Mouse (Mus musculus) lung, embryonic 14.5 days (tissue): ENCODE measurements around the gene Sc5d. TPM values are rescaled to one million over a fixed set of nuclear protein-coding genes. Genes with fewer than 3 reads are reported as not detected.

ENCODE experiments used
- ATAC-seq: fragments of 200-750 bp; cut with Nextera tagmentation; 2 replicates; pipeline ENCODE4 v1.8.0; 2017; ENCODE audit warnings: mild to moderate bottlenecking, moderate TSS enrichment, moderate library complexity; ENCODE audit not compliant: insufficient read depth
- DNase-seq: peaks from one replicate; pipeline ENCODE4 v3.0.0-alpha.2; 2015
- H3K27ac ChIP-seq: fragments of 300-500 bp; sonication (generic); 2 replicates; pipeline ENCODE4 v1.5.1; 2014; ENCODE audit warnings: low read depth, mild to moderate bottlenecking, moderate library complexity
- H3K27me3 ChIP-seq: fragments of 300-500 bp; sonication (generic); 2 replicates; pipeline ENCODE4 v1.6.1; 2014; ENCODE audit warnings: low read length, control low read depth; ENCODE audit not compliant: insufficient read depth
- H3K36me3 ChIP-seq: fragments of 300-500 bp; sonication (generic); 2 replicates; pipeline ENCODE4 v1.6.1; 2014; ENCODE audit warnings: control low read depth; ENCODE audit not compliant: insufficient read depth
- H3K4me1 ChIP-seq: fragments of 300-500 bp; sonication (generic); 2 replicates; pipeline ENCODE4 v1.6.1; 2014; ENCODE audit warnings: antibody characterized with exemption, control low read depth; ENCODE audit not compliant: insufficient read depth
- H3K4me2 ChIP-seq: fragments of 300-500 bp; sonication (generic); 2 replicates; pipeline ENCODE4 v1.6.1; 2014; ENCODE audit warnings: mild to moderate bottlenecking
- H3K4me3 ChIP-seq: fragments of 300-500 bp; sonication (generic); 2 replicates; pipeline ENCODE4 v1.5.1; 2014; ENCODE audit warnings: low read depth, low read length
- H3K9ac ChIP-seq: fragments of 300-500 bp; sonication (generic); 2 replicates; pipeline ENCODE4 v1.6.1; 2014
- H3K9me3 ChIP-seq: fragments of 300-500 bp; sonication (generic); 2 replicates; pipeline ENCODE4 v1.6.1; 2016; ENCODE audit warnings: low read depth, low read length, control low read depth
- CTCF ChIP-seq: IDR thresholded peaks from 2 replicates; pipeline ENCODE4 v1.5.1; 2016; ENCODE audit warnings: antibody characterized with exemption, low read depth
- WGBS: fragments of 180-500 bp; shearing (Covaris S2); extraction: QIAGEN DNeasy Blood & Tissue Kit; methylation state at CpG from one replicate; pipeline ENCODE4 v1.1.7; 2014; 5-methylcytosine and 5-hydroxymethylcytosine counted together
- polyA plus RNA-seq: library from polyadenylated mRNA; unstranded; fragments of >200 nt; fragmentation: Nextera tagmentation; extraction: Ambion mirVana; gene quantifications from 2 replicates; pipeline ENCODE4 v1.2.1, GENCODE M21; 2014

Gene Sc5d
- polyA plus RNA-seq, 1 experiment from 2014 or later, result 40.0 TPM

GRCm38 (mm10) chr9:42263709-42264111 is 346 bp downstream of the Sc5d start:
- DNase-seq (peak; percentile 34), ATAC-seq (peak; percentile 53)
- Histone ChIP-seq H3K4me2 (peak overlapping the region; percentile 87), H3K4me3 (peak overlapping the region; percentile 74), H3K27ac (0 out of 2 replicates have a peak overlapping the region, but pooled peaks have one; percentile 60), H3K27me3 (no peaks in the 10 kb centered on the region), H3K36me3 (peaks cover 12% of the 10 kb centered on the region; the same call in 1 of the 2 replicates), H3K9ac (peak overlapping the region; percentile 80), H3K4me1 (no peaks in the 10 kb centered on the region), H3K9me3 (no peaks in the 10 kb centered on the region)
- TF ChIP-seq CTCF, result no peak
- 0% methylated on average over 18 of the region's 18 CpGs for WGBS

DNA sequence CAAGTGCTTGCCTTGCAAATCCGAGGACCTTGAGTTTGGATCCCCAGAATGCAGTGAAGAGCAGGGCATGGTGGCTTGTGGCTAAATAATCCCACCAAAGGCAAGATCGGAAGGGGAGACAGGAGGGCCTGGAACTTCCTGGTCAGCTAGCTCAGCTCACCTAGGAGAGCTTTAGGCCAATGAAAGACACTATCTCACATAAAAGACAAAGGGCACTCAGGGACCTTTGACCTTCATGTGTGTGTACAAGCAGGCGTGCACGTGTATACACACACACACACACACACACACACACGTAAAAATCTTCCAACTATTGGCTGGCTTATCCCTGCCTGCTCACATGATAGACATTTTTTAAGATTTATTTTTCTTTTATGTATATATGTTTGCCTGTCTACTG is 3.6 kb downstream of the Sc5d start:
- H3K27me3 ChIP-seq, result no peaks in the 10 kb centered on the region
- TF ChIP-seq CTCF, result no peak
- no peak for DNase-seq
- no peak overlapping the region for H3K4me3 ChIP-seq
- H3K9ac ChIP-seq, result no peak overlapping the region
- H3K4me2 ChIP-seq, result no peak overlapping the region
- H3K36me3 ChIP-seq, result peaks cover 44% of the 10 kb centered on the region
- ATAC-seq, result no peak
- no peak overlapping the region for H3K27ac ChIP-seq
- H3K4me1 ChIP-seq, result no peaks in the 10 kb centered on the region
- 87% methylated on average over 5 of the region's 5 CpGs for WGBS
- no peaks in the 10 kb centered on the region for H3K9me3 ChIP-seq

GRCm38 (mm10) chr9:42249112-42249511 is 14.9 kb downstream of the Sc5d start:
- no peaks in the 10 kb centered on the region for H3K27me3 ChIP-seq
- DNase-seq (no peak), ATAC-seq (no peak)
- no peaks in the 10 kb centered on the region for H3K4me1 ChIP-seq
- H3K9ac ChIP-seq, result no peak overlapping the region
- H3K36me3 ChIP-seq, result 0 out of 2 replicates have a peak, but pooled peaks cover 6% of the 10 kb centered on the region
- no peaks in the 10 kb centered on the region for H3K9me3 ChIP-seq
- no peak overlapping the region for H3K27ac ChIP-seq
- H3K4me3 ChIP-seq, result no peak overlapping the region
- 74% methylated on average over 6 of the region's 6 CpGs for WGBS
- H3K4me2 ChIP-seq, result no peak overlapping the region
- TF ChIP-seq CTCF, result no peak

- no peaks in the 10 kb centered on the region for H3K4me1 ChIP-seq
- no peak for ATAC-seq
These were observed 17.4 kb downstream of the Sc5d start for GRCm38 (mm10) chr9:42246688-42247087.

DNA sequence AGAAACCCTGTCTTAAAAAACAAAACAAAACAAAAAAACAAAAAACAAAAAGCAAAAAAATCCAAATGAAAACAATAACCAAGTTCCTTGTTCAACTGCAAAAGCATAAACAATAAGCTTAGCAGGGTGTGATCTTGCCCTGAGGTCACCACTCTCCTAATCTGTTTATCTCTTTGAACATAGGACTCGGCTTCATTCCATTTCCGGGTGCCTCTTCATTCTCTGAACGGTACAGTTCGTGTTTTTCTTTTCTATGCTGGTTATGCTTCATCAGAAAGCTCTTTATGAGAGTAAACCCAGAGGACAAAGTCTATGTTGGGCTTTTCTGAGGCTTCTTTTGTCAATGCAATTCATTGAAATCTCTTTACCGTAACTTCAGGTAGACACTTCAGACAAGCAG is 19.9 kb downstream of the Sc5d start:
- 70% methylated on average over 5 of the region's 5 CpGs for WGBS
- DNase-seq, result no peak
- Histone ChIP-seq H3K27me3 (no peaks in the 10 kb centered on the region), H3K4me3 (no peak overlapping the region), H3K4me1 (no peaks in the 10 kb centered on the region), H3K4me2 (no peak overlapping the region), H3K36me3 (no peaks in the 10 kb centered on the region), H3K9ac (no peak overlapping the region), H3K27ac (no peak overlapping the region), H3K9me3 (no peaks in the 10 kb centered on the region)
- TF ChIP-seq CTCF, result no peak
- ATAC-seq, result no peak

More at GRCm38 (mm10) chr9:42246688-42247087, 17.4 kb downstream of the Sc5d start:
- no peak overlapping the region for H3K4me2 ChIP-seq
- no peak overlapping the region for H3K4me3 ChIP-seq
- no peaks in the 10 kb centered on the region for H3K9me3 ChIP-seq
- WGBS, result 78% methylated on average over 6 of the region's 6 CpGs
- H3K27me3 ChIP-seq, result no peaks in the 10 kb centered on the region
- no peak overlapping the region for H3K27ac ChIP-seq
- no peaks in the 10 kb centered on the region for H3K36me3 ChIP-seq
- H3K9ac ChIP-seq, result no peak overlapping the region
- DNase-seq, result no peak
- TF ChIP-seq CTCF, result no peak

- WGBS, result 72% methylated on average over 3 of the region's 3 CpGs
- H3K4me3 ChIP-seq, result no peak overlapping the region
- H3K4me1 ChIP-seq, result no peaks in the 10 kb centered on the region
- H3K27me3 ChIP-seq, result no peaks in the 10 kb centered on the region
- H3K9me3 ChIP-seq, result no peaks in the 10 kb centered on the region
- no peak overlapping the region for H3K4me2 ChIP-seq
- no peak for TF ChIP-seq CTCF
- no peak overlapping the region for H3K27ac ChIP-seq
- DNase-seq, result no peak
- no peaks in the 10 kb centered on the region for H3K36me3 ChIP-seq
- ATAC-seq, result no peak
- H3K9ac ChIP-seq, result no peak overlapping the region
These were observed 23.0 kb downstream of the Sc5d start for GRCm38 (mm10) chr9:42241021-42241420.

GRCm38 (mm10) chr9:42240583-42240992 is 23.5 kb downstream of the Sc5d start:
- Histone ChIP-seq H3K27me3 (no peaks in the 10 kb centered on the region), H3K9me3 (no peaks in the 10 kb centered on the region), H3K27ac (no peak overlapping the region), H3K36me3 (no peaks in the 10 kb centered on the region), H3K9ac (no peak overlapping the region), H3K4me2 (no peak overlapping the region; the same call in 1 of the 2 replicates), H3K4me3 (no peak overlapping the region), H3K4me1 (no peaks in the 10 kb centered on the region)
- ATAC-seq, result no peak
- peak; percentile 82 for TF ChIP-seq CTCF
- peak; percentile 89 for DNase-seq
- WGBS, result 21% methylated on average over 11 of the region's 11 CpGs

- 66% methylated on average over 4 of the region's 4 CpGs for WGBS
- Histone ChIP-seq H3K36me3 (no peaks in the 10 kb centered on the region), H3K27me3 (no peaks in the 10 kb centered on the region), H3K27ac (no peak overlapping the region), H3K4me1 (no peaks in the 10 kb centered on the region), H3K4me3 (no peak overlapping the region), H3K4me2 (no peak overlapping the region), H3K9me3 (no peaks in the 10 kb centered on the region), H3K9ac (no peak overlapping the region)
- DNase-seq, result no peak
- no peak for TF ChIP-seq CTCF
- ATAC-seq, result no peak
These were observed 25.2 kb downstream of the Sc5d start for GRCm38 (mm10) chr9:42238827-42239226.
